8 mouse cellular contexts compared by ENCODE assay signal in the genomic region with DNA sequence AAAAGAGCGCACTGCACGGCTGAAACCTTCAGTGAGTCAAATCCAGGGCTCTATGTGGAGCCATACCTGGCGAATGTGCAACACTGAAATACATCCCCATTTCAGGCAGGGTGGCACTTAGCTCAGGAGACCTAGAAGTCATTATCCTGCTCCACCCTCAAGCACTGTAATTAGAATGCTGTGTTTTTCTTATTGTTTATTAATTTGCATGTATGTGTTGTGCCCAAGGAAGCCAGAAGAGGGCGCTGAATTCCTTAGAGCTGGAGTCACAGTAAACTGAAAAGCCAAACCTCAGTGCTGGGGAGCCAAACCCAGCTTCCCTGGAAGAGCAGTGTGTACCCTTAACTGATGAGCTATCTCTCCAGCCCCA. TPM values are rescaled to one million over a fixed set of nuclear protein-coding genes. Genes with fewer than 3 reads are reported as not detected.
DNase-seq lines count a peak whose midpoint lies in the region; ATAC-seq lines count a peak whose summit lies in the region.

No protein-coding gene starts in this region.

- no peaks in the 10 kb centered on the region for H3K9me3 ChIP-seq in embryonic facial prominence, embryonic 11.5 days (replicated peaks; ENCODE audit: control insufficient read depth, low read length)
- H3K9me3 ChIP-seq in heart, embryonic 14.5 days (ENCODE audit: control insufficient read depth, low read length), result no peaks in the 10 kb centered on the region
- H3K9me3 ChIP-seq in liver, embryonic 13.5 days (replicated peaks), result no peaks in the 10 kb centered on the region
- no peaks in the 10 kb centered on the region for H3K9me3 ChIP-seq in neural tube, embryonic 11.5 days (ENCODE audit: control insufficient read depth, low read length)

- H3K9ac ChIP-seq in embryonic facial prominence, embryonic 11.5 days (replicated peaks; ENCODE audit: low read length), result no peak overlapping the region
- peak overlapping the region; percentile 36; the same call in 1 of the 2 replicates for H3K9ac ChIP-seq in heart, embryonic 14.5 days (ENCODE audit: low read length)
- peak overlapping the region; percentile 49 for H3K9ac ChIP-seq in liver, embryonic 13.5 days
- H3K9ac ChIP-seq in neural tube, embryonic 11.5 days (ENCODE audit: low read length), result 0 out of 2 replicates have a peak overlapping the region, but pooled peaks have one; percentile 39

- WGBS in embryonic facial prominence, embryonic 11.5 days, result 8% methylated on average over 4 of the region's 4 CpGs
- 2% methylated on average over 4 of the region's 4 CpGs for whole genome bisulfite sequencing in heart, embryonic 14.5 days
- 17% methylated on average over 4 of the region's 4 CpGs for WGBS in liver, embryonic 13.5 days (ENCODE audit: insufficient replicate concordance)
- 12% methylated on average over 4 of the region's 4 CpGs for WGBS in neural tube, embryonic 11.5 days

- no peak overlapping the region for H3K27ac ChIP-seq in embryonic facial prominence, embryonic 11.5 days (replicated peaks; ENCODE audit: low read depth, low read length)
- H3K27ac ChIP-seq in heart, embryonic 14.5 days (replicated peaks in 1 of 2; ENCODE audit: control insufficient read depth in 1 of 2, insufficient read depth in 1 of 2, low read depth in 2 of 2, low read length in 2 of 2), result no peak overlapping the region
- H3K27ac ChIP-seq in liver, embryonic 13.5 days, result peak overlapping the region; percentile 81
- H3K27ac ChIP-seq in neural tube, embryonic 11.5 days (ENCODE audit: low read depth, low read length), result no peak overlapping the region

- H3K4me2 ChIP-seq in embryonic facial prominence, embryonic 11.5 days (ENCODE audit: low read depth, low read length), result peak overlapping the region; percentile 49
- peak overlapping the region; percentile 71 for H3K4me2 ChIP-seq in heart, embryonic 14.5 days (ENCODE audit: low read length)
- H3K4me2 ChIP-seq in liver, embryonic 13.5 days, result peak overlapping the region; percentile 68
- peak overlapping the region; percentile 49 for H3K4me2 ChIP-seq in neural tube, embryonic 11.5 days (ENCODE audit: low read depth)

- ATAC-seq in embryonic facial prominence, embryonic 11.5 days (replicated peaks; ENCODE audit: insufficient number of reproducible peaks, low FRiP score, low TSS enrichment, low read depth), result no peak
- ATAC-seq in heart, embryonic 14.5 days (ENCODE audit: insufficient number of reproducible peaks, insufficient read depth, low FRiP score, low read depth), result no peak
- no peak for ATAC-seq in liver, embryonic 13.5 days (ENCODE audit: low read depth)
- no peak for ATAC-seq in neural tube, embryonic 11.5 days (ENCODE audit: insufficient read depth, low FRiP score, low TSS enrichment)

- no peaks in the 10 kb centered on the region for H3K4me1 ChIP-seq in embryonic facial prominence, embryonic 11.5 days (ENCODE audit: control insufficient read depth, insufficient read depth, low read length)
- peaks cover 2 to 14% of the 10 kb centered on the region in 2 experiments; a peak in 3 of 4 replicates for H3K4me1 ChIP-seq in heart, embryonic 14.5 days (ENCODE audit: control insufficient read depth in 2 of 2, insufficient read depth in 2 of 2, low read length in 2 of 2)
- peaks cover 83% of the 10 kb centered on the region for H3K4me1 ChIP-seq in liver, embryonic 13.5 days (replicated peaks)
- peaks cover 15% of the 10 kb centered on the region for H3K4me1 ChIP-seq in neural tube, embryonic 11.5 days (ENCODE audit: control insufficient read depth, insufficient read depth, low read length)

- no peaks in the 10 kb centered on the region; the same call in none of the 2 replicates for H3K36me3 ChIP-seq in embryonic facial prominence, embryonic 11.5 days (replicated peaks; ENCODE audit: control insufficient read depth, insufficient read depth, low read depth, low read length)
- H3K36me3 ChIP-seq in heart, embryonic 14.5 days (ENCODE audit: control insufficient read depth, insufficient read depth, low read length), result peaks cover 5% of the 10 kb centered on the region
- H3K36me3 ChIP-seq in liver, embryonic 13.5 days, result peaks cover 11% of the 10 kb centered on the region
- 0 out of 2 replicates have a peak, but pooled peaks cover 4% of the 10 kb centered on the region for H3K36me3 ChIP-seq in neural tube, embryonic 11.5 days (ENCODE audit: control insufficient read depth, insufficient read depth, low read length)

- peak; percentile 86 for DNase-seq in A20 (ENCODE audit: low read depth, low spot score)
- DNase-seq in adrenal gland, postnatal 14 days, result peak; percentile 75
- peak; percentile 81 for DNase-seq in embryonic facial prominence, embryonic 11.5 days (ENCODE audit: low spot score)
- DNase-seq in kidney, postnatal 25 days, result peak; percentile 63 to 87
- DNase-seq in liver, embryonic 13.5 days, result peak; percentile 62
- peak; percentile 62 for DNase-seq in neural tube, embryonic 11.5 days (ENCODE audit: low spot score)
- peak; percentile 71 for DNase-seq in telencephalon, adult 2 months (ENCODE audit: low read depth, low spot score)

- H3K4me3 ChIP-seq in embryonic facial prominence, embryonic 11.5 days (ENCODE audit: low read depth, low read length), result peak overlapping the region; percentile 14; the same call in 1 of the 2 replicates
- peak overlapping the region; percentile 7 to 30; a peak in 3 of 4 replicates for H3K4me3 ChIP-seq in heart, embryonic 14.5 days (ENCODE audit: control insufficient read depth in 1 of 2, insufficient read depth in 1 of 2, low read depth in 1 of 2, low read length in 2 of 2)
- peak overlapping the region; percentile 40 for H3K4me3 ChIP-seq in liver, embryonic 13.5 days (replicated peaks)
- peak overlapping the region; percentile 19 for H3K4me3 ChIP-seq in neural tube, embryonic 11.5 days (ENCODE audit: low read depth, low read length)

- no peaks in the 10 kb centered on the region for H3K27me3 ChIP-seq in embryonic facial prominence, embryonic 11.5 days (ENCODE audit: control insufficient read depth, insufficient read depth, low read length)
- H3K27me3 ChIP-seq in heart, embryonic 14.5 days (ENCODE audit: control insufficient read depth, insufficient read depth, low read length), result no peaks in the 10 kb centered on the region
- H3K27me3 ChIP-seq in liver, embryonic 13.5 days, result no peaks in the 10 kb centered on the region
- H3K27me3 ChIP-seq in neural tube, embryonic 11.5 days (ENCODE audit: control insufficient read depth, insufficient read depth, low read length), result no peaks in the 10 kb centered on the region

RNA-seq across cellular contexts. Expression of gene Os9, which starts 2.5 kb away (rescaled TPM):
- 97.9 and 108 TPM in 2 replicates for total RNA-seq in adrenal gland, postnatal 14 days (2021)
- polyA plus RNA-seq in embryonic facial prominence, embryonic 11.5 days (2014; fragmentation: Nextera tagmentation; extraction: Ambion mirVana), result 29.5 and 29.9 TPM in 2 replicates
- polyA plus RNA-seq in heart, embryonic 14.5 days (2014; fragmentation: Nextera tagmentation; extraction: Ambion mirVana), result 27.7 and 28.3 TPM in 2 replicates
- 45.6 and 49.0 TPM in 2 replicates for polyA plus RNA-seq in liver, embryonic 13.5 days (2015; fragmentation: Nextera tagmentation; extraction: Ambion mirVana)
- 56.2 and 68.9 TPM in 2 replicates for polyA plus RNA-seq in neural tube, embryonic 11.5 days (2014; fragmentation: Nextera tagmentation; extraction: Ambion mirVana)

RNA-seq across cellular contexts. Expression of gene B4galnt1, which starts 41.6 kb away (rescaled TPM):
- total RNA-seq in adrenal gland, postnatal 14 days (2021), result 14.6 and 24.7 TPM in 2 replicates
- 4.9 and 5.2 TPM in 2 replicates for polyA plus RNA-seq in embryonic facial prominence, embryonic 11.5 days (2014; fragmentation: Nextera tagmentation; extraction: Ambion mirVana)
- 1.5 and 2.0 TPM in 2 replicates for polyA plus RNA-seq in heart, embryonic 14.5 days (2014; fragmentation: Nextera tagmentation; extraction: Ambion mirVana)
- polyA plus RNA-seq in liver, embryonic 13.5 days (2015; fragmentation: Nextera tagmentation; extraction: Ambion mirVana), result 9.3 and 11.0 TPM in 2 replicates
- 17.3 and 19.9 TPM in 2 replicates for polyA plus RNA-seq in neural tube, embryonic 11.5 days (2014; fragmentation: Nextera tagmentation; extraction: Ambion mirVana)

RNA-seq across cellular contexts. Expression of gene Agap2, which starts 48.3 kb away (rescaled TPM):
- 6.9 and 14.3 TPM in 2 replicates for total RNA-seq in adrenal gland, postnatal 14 days (2021)
- polyA plus RNA-seq in embryonic facial prominence, embryonic 11.5 days (2014; fragmentation: Nextera tagmentation; extraction: Ambion mirVana), result 0.80 and 0.95 TPM in 2 replicates
- 0.27 TPM in 1 of 2 replicates, not detected in the other for polyA plus RNA-seq in heart, embryonic 14.5 days (2014; fragmentation: Nextera tagmentation; extraction: Ambion mirVana)
- 0.41 and 0.85 TPM in 2 replicates for polyA plus RNA-seq in liver, embryonic 13.5 days (2015; fragmentation: Nextera tagmentation; extraction: Ambion mirVana)
- polyA plus RNA-seq in neural tube, embryonic 11.5 days (2014; fragmentation: Nextera tagmentation; extraction: Ambion mirVana), result 0.94 and 1.4 TPM in 2 replicates

RNA-seq across cellular contexts. Expression of gene Tspan31, which starts 53.4 kb away (rescaled TPM):
- total RNA-seq in adrenal gland, postnatal 14 days (2021), result 76.3 and 96.5 TPM in 2 replicates
- 83.4 and 98.5 TPM in 2 replicates for polyA plus RNA-seq in embryonic facial prominence, embryonic 11.5 days (2014; fragmentation: Nextera tagmentation; extraction: Ambion mirVana)
- 99.1 and 101 TPM in 2 replicates for polyA plus RNA-seq in heart, embryonic 14.5 days (2014; fragmentation: Nextera tagmentation; extraction: Ambion mirVana)
- 69.4 and 77.7 TPM in 2 replicates for polyA plus RNA-seq in liver, embryonic 13.5 days (2015; fragmentation: Nextera tagmentation; extraction: Ambion mirVana)
- 96.5 and 99.9 TPM in 2 replicates for polyA plus RNA-seq in neural tube, embryonic 11.5 days (2014; fragmentation: Nextera tagmentation; extraction: Ambion mirVana)

RNA-seq across cellular contexts. Expression of gene Slc26a10, which starts 57.0 kb away (rescaled TPM):
- total RNA-seq in adrenal gland, postnatal 14 days (2021), result 10.4 and 10.8 TPM in 2 replicates
- polyA plus RNA-seq in embryonic facial prominence, embryonic 11.5 days (2014; fragmentation: Nextera tagmentation; extraction: Ambion mirVana), result 1.1 and 2.0 TPM in 2 replicates
- 17.4 and 19.3 TPM in 2 replicates for polyA plus RNA-seq in heart, embryonic 14.5 days (2014; fragmentation: Nextera tagmentation; extraction: Ambion mirVana)
- polyA plus RNA-seq in liver, embryonic 13.5 days (2015; fragmentation: Nextera tagmentation; extraction: Ambion mirVana), result 1.8 and 2.1 TPM in 2 replicates
- polyA plus RNA-seq in neural tube, embryonic 11.5 days (2014; fragmentation: Nextera tagmentation; extraction: Ambion mirVana), result 0.36 and 0.89 TPM in 2 replicates
